Mouse (Mus musculus): ENCODE data around the gene Apba2.

The Apba2 gene

GRCm38 (mm10) chr7:64659328-64659727 is 157.8 kb downstream of the Apba2 start:
- DNase-seq (ENCODE audit: low read depth), result no peak

DNA sequence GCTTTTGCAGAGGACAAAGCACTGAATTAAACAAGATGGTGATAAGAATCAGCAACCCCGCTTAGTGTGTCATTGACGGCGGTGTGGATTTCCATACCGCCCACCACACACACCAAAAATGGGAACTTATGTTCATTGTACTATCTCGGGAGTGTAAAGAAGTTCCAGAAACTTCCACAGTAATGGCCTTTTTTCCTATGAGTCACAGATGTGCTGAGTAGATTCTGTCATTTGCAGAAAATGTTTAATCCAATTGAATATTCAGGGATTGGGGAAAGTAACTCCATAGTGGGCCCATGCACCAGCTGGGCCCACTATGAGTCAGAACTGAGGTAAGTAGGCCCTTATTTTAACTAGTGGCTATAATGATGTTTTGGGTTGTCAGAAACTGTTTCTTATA is 161.0 kb downstream of the Apba2 start:
- DNase-seq (ENCODE audit: low read depth), result no peak

GRCm38 (mm10) chr7:64663600-64663999 is 162.1 kb downstream of the Apba2 start:
- DNase-seq (ENCODE audit: low read depth), result no peak

- DNase-seq (ENCODE audit: low read depth), result no peak
Observed at GRCm38 (mm10) chr7:64665120-64665519, 163.6 kb downstream of the Apba2 start.

- no peak for DNase-seq (ENCODE audit: low read depth)
Observed at GRCm38 (mm10) chr7:64665716-64666298, 164.3 kb downstream of the Apba2 start.

DNA sequence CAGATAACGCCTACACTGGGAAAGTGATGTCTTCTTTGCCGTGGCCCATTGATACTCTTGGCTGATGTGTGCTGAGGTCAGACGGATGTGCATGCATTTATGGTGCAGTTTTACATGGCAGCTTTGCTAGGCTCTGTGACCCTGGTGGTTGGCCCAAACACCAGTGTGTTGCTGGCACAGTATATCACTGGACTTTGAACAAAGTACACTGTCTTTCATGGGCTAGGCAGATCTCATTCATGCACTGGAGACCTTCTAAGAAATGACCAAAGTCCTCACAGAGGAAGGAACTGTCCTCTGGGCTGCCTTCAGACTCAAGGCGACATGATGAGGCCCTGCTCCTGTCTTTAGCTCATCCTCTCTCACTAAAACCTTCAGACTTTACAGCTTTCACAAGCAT is 166.5 kb downstream of the Apba2 start:
- no peak for DNase-seq (ENCODE audit: low read depth)

- DNase-seq (ENCODE audit: low read depth), result no peak
Observed at GRCm38 (mm10) chr7:64679771-64680479, 178.4 kb downstream of the Apba2 start.

- DNase-seq (ENCODE audit: low read depth), result no peak
Observed at GRCm38 (mm10) chr7:64684893-64685292, 183.4 kb downstream of the Apba2 start.

DNA sequence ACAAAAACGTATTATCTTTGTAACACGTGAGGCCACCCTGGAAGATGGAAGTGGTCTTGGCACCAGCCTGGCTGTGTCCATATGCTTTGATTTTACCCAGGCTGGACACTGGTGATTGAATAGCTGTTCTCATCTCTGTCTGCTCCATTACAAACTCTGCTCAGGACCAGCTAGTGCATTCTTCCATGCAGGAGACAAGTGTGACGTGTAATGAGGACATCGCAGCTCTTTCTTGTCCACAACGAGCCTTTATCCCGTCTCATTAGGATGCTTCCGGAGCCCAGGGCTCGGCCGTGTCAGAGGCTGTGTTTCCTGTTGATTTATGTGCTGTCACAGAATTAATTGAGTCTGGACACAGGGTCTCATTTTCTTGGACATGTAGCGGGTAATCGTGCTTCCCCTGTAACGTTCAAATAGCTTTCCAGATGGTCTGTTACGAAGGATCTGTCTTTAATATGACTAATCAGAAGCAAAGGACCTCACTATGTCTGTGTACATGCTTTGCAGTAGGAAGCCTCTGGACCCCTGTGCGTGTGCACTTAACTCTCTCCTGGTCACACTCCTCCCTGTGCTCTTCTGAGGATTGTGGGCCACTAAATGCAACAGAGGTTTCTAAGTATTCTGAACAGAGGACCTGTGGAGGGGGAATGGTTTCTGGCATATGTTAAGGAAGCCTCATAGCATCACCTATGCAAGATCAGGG is 186.8 kb downstream of the Apba2 start:
- DNase-seq (ENCODE audit: low read depth), result no peak

GRCm38 (mm10) chr7:64691831-64692230 is 190.3 kb downstream of the Apba2 start:
- no peak for DNase-seq (ENCODE audit: low read depth)

GRCm38 (mm10) chr7:64694937-64695336 is 193.4 kb downstream of the Apba2 start:
- no peak for DNase-seq (ENCODE audit: low read depth)

- no peak for DNase-seq (ENCODE audit: low read depth)
Observed at GRCm38 (mm10) chr7:64696521-64697281, 195.2 kb downstream of the Apba2 start.

DNA sequence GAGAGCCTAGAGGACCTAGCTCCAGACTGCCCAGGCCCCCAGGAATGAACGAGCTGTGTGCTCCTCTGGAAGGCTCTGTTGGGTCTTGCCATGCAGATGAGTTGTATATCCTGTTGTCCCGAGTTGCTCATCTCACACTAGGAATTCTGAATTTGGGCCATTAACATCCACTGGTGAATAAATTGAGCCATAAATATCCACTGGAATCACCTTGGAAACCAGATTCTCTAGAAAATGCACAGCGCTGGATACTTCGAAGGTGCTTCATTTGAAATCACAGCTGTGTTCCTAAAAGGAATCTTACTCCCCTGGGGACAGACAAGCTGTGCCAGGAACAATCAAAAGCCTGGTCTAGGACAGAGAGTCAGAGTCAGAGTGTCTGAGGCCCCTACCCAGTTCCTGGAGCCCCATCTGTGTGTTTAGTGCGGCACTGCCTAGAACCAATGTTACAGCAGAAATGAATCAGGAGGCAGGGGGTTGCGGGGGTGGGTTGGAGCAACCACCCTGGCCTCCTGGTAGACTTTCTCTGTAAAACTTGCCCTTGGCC is 196.4 kb downstream of the Apba2 start:
- DNase-seq (ENCODE audit: low read depth), result no peak

DNA sequence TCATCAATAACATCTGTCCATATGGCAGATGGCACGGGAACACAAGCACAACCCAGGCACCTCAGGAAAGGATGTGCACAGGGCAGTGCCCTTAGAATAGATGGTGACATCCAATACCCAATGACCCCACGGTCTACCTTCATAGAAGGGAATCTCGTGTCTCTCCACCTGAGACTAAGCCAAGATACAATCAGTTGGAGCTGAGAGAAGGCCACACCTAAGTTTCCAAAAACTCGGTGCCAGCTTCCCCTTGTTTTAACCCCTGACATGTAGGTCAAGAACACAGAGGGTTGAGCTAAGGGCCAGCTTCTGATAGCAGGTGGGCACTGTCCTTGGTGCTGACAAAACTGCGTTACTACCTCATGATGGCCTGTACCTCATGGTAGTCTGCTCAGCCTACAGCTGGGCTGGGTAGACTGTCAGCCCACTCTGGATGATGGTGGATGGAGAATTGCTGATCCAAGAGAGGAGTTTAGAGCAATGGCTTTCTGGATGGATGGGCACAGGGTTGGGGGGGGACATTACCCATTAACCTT is 202.6 kb downstream of the Apba2 start:
- no peak for DNase-seq (ENCODE audit: low read depth)

DNA sequence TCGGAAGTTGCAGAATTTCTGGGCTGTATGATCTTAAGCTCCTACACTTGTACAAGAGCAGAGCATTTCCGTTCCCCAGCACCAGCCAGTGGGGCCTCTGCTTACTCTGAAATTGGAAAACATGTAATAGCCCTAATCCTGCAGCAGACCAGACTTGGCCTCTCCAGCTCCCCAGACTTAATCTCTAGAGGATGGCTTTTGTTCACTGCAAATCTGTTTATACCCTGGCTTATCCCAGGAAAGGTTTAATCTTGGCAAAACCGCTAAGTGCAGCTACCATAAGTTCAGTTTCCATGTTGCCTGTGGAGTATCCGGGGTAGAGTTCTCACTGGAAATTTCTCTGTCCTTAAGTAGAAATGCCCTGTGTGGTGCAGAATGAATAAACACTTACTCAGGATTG is 206.7 kb downstream of the Apba2 start:
- DNase-seq (ENCODE audit: low read depth), result no peak

DNA sequence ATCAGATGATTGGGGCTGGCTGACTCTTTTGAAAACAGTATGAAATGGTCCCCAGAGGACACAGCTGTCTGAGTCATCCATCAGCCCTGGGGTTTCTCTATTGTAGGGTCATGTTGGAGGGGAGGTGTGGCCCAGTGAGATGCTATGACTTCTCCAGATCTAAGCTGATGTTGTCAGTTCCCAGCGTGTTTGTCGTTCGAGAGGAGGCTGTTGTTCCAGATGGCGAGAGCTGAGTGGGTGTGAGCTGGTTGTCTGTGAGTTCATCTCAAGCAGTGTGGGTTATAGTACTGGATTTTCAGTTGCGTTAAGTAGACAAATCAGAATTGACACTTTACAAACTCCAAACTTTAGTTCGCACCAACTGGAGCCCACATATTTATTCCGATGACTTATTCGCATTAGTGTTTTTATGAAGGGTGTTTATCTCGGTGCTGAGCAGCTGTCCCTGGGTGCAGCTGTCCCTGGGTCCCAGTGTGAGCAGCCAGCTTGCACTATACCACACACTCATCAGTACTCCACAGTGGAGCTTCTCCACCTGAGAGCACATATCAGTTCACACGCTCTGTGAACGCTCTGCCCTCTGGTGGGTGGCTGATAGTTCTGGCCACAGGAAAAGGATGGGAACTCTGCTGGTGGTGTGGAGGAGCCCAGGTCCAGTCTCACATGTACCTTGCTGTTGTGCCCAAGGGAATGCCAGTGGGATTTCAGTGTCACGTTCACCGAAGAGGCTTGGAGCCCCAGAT is 208.2 kb downstream of the Apba2 start:
- no peak for DNase-seq (ENCODE audit: low read depth)

- no peak for DNase-seq (ENCODE audit: low read depth)
Observed at GRCm38 (mm10) chr7:64716286-64716685, 214.8 kb downstream of the Apba2 start.

DNA sequence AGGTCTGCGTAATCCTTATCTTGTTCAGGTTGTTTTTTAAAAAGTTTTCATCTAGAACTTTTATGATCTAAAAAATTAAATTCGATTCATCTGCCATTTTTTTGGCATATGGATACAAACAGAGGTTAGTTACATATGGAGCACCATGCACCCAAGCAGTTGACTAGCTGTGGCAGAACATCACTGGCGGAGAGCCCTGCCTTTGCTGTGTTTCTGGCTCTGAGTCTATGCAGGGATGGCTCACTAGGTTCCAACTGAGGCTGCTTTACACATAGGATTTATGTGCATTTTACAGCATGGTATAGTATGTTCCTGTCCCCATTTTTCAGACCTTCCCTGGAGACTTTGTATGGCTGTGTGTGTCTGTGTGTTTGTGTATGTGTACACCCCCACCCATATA is 221.8 kb downstream of the Apba2 start:
- DNase-seq (ENCODE audit: low read depth), result no peak

DNA sequence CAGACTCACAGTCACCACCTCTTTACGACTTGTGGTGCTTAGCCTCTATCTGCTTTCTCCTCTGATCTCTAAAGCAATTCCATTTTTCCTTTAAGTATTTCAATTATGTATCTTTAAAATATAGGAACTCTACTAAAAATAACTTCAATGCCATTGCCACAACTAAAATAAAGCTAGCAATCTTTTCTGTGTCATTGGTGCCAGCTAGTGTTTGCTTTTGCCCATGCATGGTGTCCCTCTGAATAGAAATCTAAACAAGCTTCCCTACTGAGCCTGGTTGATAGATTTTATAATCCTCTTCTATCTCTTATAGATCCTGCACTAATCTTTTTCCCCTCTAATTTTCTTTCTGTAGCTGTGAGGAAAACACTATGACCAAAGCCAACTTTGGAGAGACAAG is 222.9 kb downstream of the Apba2 start:
- DNase-seq (ENCODE audit: low read depth), result no peak

- DNase-seq (ENCODE audit: low read depth), result no peak
Observed at GRCm38 (mm10) chr7:64725967-64726695, 224.6 kb downstream of the Apba2 start.

DNA sequence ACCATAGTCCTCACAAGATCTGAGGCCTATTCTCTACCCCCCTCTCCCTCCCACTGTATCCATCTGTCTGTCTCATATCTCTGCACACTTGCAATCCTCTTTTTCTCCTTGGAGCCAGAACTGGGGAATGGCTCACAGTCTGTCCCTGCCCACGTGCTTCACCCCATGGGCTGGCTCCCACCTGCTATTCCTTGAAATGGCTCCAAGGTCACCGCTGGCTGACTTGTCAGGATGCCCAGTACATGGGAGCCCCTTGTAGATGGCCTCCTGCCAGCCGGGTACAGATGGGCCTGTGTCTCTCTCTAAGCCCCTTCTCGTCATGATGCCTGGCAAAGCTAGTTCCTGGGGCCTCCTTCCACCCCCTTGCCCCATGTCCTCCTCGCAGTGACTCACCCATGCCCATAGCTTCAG is 226.7 kb downstream of the Apba2 start:
- DNase-seq (ENCODE audit: low read depth), result no peak
